Mouse (Mus musculus) urinary bladder, adult 18-20 months (tissue): ENCODE data around the gene Il23a.
"Not testable (repeated sequence)": the region's sequence is repeated elsewhere in the genome, so short reads cannot be mapped to it uniquely, and the experiment has no call there.

ENCODE experiments used
- DNase-seq, 2 experiments: peaks; one replicate each; pipeline ENCODE4 v3.0.0; 2022; ENCODE audit warnings: low spot score in 2 of 2, mixed read lengths in 2 of 2

Il23a gene

DNA sequence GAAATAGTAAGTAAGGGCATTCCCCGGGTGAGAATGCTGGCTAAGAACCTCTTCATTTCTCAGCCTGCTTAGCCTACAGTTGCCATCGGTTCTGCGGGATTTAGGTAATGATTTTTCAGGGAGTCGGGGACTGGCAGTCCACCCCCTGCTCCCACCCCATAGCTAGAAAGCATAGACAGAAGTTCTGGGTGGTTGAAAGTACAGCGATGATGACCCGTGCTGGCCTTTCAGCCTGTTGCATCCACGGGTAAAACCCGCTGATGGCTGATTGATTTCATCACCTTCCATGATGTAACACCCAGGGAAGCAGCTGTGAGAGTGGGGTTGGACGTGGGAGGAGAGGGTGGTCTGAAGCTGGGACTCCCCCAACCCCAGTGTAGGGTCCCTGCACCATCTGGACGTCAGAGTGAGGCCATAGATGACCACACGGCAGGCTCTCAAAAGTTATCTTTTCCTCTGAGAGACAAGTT is at the start of gene Il23a:
TSS of gene Il23a (minus strand) at position 51 of the 470 bp plus-strand sequence.
- DNase-seq: no peak

DNA sequence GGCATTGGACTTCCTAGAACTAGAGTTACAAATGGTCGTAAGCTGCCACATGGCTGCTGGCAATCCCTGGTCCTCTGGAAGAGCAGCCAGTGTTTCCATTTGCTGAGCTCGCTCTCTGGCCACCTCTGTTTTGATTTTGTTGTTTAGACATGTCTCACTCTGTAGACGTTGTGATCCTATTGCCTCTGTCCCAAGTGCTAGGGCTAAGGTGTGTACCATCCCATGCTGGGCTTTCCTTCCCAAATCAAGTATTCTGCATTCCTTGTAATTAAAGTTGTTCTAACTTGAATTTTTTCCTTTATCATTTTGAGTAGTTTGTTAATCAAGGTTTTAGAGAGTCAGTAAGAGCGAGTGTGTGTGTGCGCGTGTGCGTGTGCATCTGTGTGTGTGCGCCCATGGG is 49.0 kb upstream of the Il23a start:
- DNase-seq: no peak

GRCm38 (mm10) chr10:128344568-128345275 is 46.2 kb upstream of the Il23a start:
- DNase-seq: peak; percentile 58 to 68

GRCm38 (mm10) chr10:128343436-128343835 is 44.9 kb upstream of the Il23a start:
- no peak for DNase-seq

DNA sequence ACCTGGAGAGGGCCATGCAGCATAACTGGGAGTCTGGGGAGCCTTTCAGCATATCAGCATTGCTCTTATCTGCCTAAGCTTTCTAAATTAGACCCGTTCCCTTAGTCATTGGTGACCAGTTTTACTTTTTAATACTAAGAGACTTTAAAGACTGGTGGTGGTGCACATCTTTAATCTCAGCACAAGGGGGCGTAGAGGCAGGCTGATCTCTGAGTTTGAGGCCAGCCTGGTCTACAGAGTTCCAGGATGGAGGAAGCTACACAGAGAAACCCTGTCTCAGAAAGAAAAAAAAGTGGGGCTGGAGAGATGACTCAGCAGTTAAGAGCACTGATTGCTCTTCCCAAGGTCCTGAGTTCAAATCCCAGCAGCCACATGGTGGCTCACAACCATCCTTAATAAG is 41.7 kb upstream of the Il23a start:
- no peak for DNase-seq

- DNase-seq: no peak
Observed at GRCm38 (mm10) chr10:128338948-128339347, 40.4 kb upstream of the Il23a start.

DNA sequence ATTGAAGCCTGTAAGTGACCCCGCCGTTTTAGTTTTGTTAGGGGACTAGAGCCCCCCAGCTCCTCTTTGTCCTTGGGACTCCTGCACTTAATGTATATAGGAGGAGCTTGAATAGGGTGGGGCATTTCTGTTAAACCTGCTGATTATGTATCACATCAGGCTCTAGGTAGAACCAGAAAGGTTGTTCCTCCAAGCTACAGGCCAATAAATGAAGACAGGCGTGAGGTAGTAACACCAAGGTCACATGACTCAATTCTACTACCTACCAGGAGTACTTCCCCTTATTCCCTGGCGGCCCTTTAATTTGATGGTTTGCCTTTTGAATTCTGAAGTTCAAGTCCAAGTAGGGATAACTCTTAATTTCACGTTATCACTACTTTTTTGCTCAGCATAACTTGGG is 39.9 kb upstream of the Il23a start:
- DNase-seq: no peak

DNA sequence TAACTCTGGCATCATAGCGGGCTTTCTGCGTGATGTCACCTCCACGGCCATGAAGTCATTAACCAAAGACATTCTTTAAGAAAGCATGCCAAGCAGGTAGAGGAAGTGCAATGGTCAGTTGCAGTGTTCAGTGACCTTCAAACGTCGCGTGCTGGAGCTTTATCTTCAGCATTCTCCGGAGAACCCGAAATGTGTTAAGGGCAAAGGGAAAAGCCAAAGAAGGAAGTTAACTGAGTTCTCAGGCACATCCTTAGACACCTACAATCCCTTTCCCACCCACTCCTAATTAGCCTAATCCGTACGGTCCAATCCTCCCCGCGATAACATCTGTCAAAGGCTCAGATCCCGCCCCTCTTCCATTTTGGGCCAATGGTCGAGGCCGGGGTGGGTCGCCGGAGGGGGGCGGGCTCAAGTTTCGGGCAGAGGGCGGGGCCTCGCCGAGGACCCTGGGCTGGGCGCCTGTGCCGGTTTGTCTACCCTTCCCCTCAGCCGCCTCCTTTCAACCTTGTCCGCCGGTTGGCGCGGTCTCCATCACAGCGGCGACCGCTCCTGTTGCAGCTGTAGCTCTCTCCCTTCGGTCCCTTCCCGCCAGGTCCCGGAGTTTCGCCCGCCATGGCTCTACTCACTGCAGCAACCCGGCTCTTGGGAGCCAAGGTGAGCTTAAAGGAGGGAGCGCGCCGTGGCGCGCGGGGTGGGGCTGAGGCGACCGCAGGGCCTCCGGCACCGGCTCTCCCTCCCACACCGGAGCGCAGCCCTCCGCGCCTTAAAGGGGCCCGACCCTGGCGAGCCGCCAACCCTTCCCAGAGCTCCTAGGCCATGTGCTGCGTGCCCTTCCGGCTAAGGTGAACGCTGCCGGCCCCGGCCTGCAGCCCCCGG is 39.0 kb upstream of the Il23a start, which contains the start of gene Cs:
TSS of gene Cs (plus strand) at position 429 of the 876 bp plus-strand sequence.
- DNase-seq: peak; percentile 92 to 93

- no peak for DNase-seq
Observed at GRCm38 (mm10) chr10:128336597-128336996, 38.0 kb upstream of the Il23a start.

- DNase-seq: no peak
Observed at GRCm38 (mm10) chr10:128336195-128336594, 37.6 kb upstream of the Il23a start.

DNA sequence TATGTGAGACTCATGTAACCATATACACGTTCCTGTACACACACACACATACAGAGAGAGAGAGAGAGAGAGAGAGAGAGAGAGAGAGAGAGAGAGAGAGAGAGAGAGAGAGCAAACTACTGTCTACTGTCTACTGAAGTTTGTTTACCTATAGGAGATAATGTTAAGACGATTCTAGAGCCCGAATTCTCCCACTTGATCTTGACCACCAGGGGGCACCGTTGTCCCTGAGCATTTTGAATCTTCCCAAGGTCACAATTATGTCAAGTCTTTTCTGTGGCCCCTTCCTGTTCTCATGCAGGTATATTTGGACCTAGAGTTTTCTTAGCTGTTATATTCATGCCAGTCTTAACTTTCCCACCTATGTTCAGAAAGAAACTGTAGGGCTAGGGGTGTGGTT is 37.0 kb upstream of the Il23a start:
- DNase-seq: peak; percentile 40 to 55

DNA sequence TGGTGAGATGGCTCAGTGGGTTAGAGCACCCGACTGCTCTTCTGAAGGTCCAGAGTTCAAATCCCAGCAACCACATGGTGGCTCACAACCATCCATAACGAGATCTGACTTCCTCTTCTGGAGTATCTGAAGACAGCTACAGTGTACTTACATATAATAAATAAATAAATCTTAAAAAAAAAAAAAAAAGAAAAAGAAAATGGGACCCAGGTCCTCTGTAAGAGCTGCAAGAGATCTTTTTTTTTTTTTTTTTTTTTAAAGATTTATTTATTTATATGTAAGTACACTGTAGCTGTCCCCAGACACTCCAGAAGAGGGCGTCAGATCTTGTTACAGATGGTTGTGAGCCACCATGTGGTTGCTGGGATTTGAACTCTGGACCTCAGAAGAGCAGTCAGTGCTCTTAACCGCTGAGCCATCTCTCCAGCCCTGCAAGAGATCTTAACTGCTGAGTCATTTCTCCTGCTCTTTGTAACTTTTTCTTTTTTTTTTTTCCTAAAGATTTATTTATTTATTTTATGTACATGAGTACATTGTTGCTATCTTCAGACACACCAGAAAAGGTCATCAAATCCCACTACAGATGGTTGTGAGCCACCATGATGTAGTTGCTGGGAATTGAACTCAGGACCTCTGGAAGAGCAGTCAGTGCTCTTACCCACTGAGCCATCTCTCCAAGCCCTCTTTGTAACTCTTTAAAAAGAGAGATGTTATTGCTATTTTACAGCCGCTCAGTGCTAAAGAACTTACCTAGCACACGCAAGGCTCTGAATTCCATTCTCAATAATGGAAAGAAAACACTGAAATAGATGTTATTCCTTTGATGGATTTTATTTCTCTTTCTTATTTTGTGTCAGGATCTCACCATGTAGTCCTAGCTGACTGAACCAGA is 34.1 kb upstream of the Il23a start:
- DNase-seq: not testable (repeated sequence)

DNA sequence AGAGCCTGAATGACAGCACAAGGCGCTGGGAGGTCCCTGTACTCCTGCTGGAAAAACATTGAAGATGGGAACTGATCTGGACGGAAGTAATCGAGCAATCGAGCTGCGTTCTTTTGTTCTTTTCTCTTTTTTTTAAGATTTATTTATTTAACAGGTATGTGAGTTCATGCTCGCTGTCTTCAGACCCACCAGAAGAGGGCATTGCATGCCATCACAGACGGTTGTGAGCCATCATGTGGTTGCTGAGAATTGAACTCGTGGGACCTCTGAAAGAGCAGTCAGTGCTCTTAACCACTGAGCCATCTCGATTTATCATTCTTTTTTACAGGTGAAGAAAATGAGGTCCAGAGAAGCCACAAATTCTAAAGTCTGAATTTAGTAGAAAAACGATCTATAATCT is 29.1 kb upstream of the Il23a start:
- DNase-seq: no peak

GRCm38 (mm10) chr10:128326825-128327224 is 28.3 kb upstream of the Il23a start:
- DNase-seq: no peak

- no peak for DNase-seq
Observed at GRCm38 (mm10) chr10:128323516-128323915, 25.0 kb upstream of the Il23a start.

DNA sequence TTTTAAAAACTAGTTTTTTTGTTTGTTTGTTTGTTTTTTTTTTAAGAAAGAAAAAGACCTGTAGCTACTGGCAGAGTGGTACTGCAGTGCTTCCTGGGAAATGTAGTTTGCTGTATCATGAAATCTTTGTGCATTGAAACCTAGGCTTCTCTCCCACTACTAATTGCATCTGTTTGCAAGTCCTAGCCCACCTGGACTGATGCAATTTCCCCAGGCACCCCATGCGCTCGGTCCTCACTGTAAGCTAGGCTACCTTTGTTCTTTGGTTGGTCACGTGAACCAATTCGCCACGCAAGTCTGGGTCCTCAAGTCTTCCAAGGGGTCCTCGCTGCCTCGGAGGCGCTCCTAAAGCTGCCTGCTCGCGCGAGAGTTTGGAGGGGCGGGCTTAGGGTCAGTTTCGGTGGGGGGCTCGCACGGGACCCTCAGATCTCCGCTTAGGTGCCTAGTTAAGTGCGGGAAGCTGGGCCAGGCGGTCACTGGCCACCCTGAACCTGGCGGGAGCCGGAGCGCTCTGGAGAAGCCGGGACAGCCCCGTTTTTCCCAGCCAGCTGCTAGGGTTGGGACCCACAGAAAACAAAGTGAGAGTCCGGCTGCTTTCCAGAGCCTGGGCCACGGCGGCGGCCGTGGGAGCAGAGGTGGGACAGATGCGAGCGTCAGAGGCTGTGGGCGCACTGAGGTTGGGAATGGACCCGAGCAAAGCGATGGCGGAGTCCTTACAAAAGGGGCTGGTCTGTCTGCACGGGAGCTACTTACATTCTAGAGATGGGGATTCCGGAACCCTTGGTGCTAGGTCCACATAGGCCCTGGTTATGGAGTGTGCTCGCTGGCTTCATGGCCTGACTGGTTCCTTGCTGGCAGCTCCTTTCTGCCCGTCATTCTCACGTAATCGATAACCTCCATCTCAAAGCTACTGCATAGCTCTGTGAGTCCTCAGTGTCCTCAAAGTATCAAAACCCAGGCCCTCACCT is 23.9 kb upstream of the Il23a start, which contains the start of gene Cnpy2:
TSS of gene Cnpy2 (plus strand) at position 319 of the 968 bp plus-strand sequence.
- peak; percentile 72 to 89 for DNase-seq

- DNase-seq: no peak
Observed at GRCm38 (mm10) chr10:128321641-128322040, 23.1 kb upstream of the Il23a start.

DNA sequence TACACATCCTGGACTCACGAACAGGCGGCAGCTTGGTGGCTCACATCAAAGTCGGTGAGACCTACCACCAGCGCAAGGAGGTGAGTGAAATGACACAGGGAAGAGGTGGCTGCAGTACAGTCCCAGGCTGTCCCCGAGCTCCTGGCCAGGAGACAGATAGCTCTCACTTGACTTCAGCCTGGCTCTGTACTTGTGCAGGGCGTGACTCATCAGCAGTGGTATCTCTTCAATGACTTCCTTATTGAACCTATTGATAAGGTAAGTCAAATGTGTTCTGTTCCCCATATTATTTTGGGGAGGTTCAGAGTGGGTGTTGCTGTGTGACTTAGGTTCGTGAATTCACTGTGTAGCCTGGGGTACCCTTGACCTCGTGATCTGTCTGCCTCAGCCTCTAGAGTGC is 17.0 kb upstream of the Il23a start:
- no peak for DNase-seq

- no peak for DNase-seq
Observed at GRCm38 (mm10) chr10:128310902-128311301, 12.3 kb upstream of the Il23a start.

DNA sequence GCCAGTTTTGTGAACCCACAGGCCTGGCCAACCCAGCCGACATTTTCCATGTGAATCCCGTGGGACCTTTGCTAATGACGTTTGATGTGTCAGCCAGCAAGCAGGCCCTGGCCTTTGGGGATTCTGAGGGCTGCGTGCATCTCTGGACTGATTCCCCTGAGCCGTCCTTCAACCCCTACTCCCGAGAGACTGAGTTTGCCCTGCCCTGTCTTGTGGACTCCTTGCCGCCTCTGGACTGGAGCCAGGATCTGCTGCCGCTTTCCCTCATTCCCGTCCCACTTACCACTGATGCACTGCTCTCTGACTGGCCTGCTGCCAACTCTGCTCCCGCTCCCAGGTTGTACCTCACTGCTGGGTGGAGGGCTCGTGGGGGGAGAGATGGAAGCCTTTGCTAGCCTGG is 11.6 kb upstream of the Il23a start:
- no peak for DNase-seq
